Mouse (Mus musculus) cerebellum, adult 8-10 months (tissue): Measurements from ENCODE around the gene Rufy4.

Experiments used
- DNase-seq: peaks from one replicate; pipeline ENCODE4 v3.0.0; 2022

Gene Rufy4

DNA sequence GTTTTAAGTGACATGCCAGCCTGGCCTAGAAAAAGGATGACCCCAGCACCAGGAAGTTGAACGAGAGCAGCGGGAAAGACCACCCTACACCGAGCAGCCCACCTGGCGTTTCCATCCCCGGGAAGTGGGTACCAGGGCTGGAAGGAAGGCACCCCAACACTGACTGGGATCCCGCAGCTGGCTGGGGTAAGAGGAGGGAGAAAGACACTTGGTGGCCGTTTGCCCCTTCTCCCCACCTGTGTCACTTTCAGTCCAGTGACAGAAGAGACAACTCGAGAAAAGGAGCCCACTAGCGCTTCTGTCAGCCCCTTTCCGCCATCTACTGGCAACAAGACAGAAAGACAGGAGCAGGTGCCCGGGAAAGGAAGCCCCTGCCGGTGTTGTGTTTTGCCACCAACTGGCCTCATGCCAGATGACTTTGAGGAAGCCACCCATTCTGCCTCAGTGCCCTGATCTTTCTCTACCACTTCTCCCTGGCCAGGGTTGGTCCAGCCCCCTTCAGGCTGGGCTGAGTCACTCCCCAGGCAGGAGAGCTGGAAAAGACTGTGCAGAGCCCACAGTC, at the start of gene Rufy4:
Rufy4 (plus strand) TSS at position 551 of the 562 bp plus-strand sequence.
- peak; percentile 35 for DNase-seq

DNA sequence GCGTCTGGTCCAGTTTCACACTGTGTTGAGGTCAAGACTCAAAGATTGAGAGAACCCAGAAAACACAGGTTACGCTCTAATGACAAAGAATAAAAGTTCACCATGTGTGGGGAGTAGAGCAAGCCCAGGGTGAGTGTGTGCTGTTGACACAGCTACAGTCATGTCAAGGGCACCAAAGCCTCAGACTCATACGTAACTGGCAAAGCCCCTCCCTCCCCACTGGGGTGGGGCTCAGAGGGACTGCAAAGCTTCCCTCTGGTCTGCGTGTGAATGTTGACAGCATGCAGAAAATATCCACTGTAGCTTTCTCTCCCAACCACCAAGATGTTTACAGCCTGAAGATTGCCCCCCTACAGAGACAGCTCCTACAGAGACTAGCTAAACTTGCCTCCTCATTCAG, 49.1 kb upstream of the Rufy4 start:
- DNase-seq: no peak

DNA sequence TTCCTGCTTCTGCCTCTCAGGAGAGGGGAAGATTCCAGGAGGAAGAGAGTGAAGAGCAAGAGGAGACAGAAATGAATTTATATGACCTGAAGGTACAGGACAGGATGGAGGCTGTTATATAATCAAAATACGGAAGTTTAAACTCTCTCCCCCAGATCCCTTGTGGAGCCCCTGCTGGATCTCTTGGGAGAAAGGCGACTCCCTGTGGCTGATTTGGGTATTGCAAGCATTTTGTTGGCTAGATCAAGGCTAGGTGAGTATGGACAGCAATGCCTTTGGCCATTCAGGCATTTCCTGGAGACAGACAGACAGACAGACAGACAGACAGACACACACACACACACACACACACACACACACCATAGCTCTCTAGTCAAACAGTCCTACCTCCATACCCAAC, 48.0 kb upstream of the Rufy4 start:
- peak; percentile 33 for DNase-seq

DNA sequence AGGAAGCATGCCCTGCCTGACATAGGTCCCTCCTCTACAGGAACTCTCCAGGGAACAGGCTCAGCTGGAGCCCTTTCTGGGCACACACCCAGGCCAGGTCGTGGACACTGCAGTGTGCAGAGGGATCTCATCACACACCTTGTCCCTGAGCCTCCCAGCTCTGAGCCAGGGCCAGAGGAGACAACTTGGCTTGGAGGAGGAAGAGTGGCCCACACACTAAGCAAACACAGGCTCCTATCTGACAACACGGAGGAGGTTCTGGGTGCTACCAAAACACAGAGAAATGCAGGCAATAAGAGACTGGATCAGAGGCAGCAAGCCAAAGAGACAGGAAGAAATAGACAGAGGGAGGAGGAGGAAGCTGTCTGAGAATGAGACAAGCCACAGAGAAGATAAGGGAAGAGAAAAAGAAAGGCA, 43.8 kb upstream of the Rufy4 start:
- DNase-seq: no peak

DNA sequence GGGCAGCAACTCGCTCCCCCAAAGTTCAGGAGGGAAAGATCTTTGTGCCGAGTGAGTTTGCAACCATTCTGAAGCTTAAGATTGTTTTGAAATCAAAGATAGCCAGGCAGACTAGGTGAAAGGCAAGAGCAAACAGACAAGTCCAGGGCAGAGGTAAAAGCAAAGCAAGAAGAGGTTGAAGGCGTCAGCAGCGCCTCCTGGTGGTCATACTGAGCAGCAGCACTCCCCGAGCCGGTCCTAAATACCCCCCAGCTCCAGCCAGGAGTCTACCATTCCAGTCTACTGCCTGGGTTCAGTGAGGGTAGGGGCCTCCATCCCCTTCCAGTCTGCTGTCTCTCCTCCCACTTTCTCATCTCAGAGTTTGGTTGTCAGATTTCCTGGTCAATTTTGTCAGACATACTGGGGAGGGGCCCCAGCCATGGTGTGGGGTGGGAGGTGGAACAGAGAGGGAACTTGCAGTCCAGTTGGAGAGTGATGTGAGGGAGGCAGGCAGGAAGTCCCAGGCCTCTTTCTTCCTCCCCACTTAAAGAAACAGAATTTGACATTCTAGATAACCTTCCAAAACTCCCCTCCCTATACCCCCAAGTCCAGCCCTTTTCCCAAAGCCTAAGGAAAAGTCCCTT, 42.4 kb upstream of the Rufy4 start:
- no peak for DNase-seq

DNA sequence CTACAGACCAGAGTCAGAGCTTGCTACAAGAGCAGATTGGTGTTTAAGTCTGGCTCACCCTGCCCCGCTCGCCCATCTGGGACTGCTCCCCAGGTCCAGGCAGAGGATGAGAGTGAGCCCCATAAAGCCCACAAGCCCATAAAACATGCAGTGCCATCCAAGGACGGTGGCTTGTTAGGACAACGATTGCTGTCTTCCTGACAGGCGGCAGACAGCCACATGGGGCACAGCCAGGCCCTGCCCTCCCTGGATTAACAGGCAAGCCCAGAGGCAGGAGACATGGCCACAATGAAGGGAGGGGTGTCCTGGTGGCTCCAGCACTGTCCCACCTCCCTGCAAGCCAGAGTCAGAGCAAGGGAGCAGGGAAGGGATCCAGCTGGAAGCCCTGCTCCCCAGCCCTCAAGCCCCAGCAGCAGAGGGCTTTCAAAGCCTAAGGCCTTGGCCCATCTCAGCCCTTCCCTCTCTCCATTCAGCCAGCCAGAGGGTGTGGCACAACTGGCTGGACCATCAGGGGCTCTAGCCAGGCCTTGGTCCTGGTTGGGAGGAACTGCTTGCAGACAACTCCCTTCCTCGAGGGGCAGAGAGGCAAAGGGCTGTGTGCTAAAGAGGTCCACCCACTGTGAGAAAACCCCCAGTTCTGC, 41.2 kb upstream of the Rufy4 start:
- no peak for DNase-seq

DNA sequence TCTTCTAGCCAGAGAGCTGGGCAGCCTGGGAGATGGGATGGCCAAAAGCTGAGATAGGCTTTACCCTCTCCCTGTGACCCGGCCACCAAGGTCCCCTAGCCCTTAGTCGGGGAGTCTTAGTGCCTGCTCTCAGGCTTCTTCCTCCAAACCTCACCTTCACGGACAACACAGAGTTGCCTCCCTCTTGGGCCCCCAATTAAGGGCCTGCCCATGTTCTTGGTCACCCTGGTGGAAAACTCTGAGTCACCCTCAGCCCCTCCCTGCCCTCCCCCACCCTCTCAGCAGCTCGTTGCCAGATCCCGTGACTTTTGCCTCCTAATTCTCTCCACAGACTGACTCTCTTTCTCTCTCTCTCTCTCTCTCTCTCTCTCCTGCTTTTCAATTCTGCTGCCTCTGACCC, 40.6 kb upstream of the Rufy4 start:
- no peak for DNase-seq

DNA sequence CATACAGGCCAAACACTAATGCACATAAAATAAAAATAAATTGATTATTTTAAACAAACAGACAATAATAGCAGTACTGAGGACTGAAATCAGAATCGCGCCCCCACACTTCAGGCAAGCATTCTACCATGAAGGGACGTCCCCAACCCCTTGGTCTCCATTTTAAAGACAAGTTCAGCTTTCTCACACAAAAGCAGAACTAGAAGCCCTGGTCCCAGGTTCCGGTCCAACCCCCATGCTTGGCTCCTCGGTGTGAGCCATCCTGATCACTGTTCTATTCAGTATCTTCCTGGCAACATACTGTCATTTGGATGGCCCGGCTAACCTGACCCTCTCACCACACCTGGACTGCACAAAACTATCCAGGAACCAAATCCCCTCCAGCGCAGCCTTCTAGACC, 39.8 kb upstream of the Rufy4 start:
- DNase-seq: no peak

DNA sequence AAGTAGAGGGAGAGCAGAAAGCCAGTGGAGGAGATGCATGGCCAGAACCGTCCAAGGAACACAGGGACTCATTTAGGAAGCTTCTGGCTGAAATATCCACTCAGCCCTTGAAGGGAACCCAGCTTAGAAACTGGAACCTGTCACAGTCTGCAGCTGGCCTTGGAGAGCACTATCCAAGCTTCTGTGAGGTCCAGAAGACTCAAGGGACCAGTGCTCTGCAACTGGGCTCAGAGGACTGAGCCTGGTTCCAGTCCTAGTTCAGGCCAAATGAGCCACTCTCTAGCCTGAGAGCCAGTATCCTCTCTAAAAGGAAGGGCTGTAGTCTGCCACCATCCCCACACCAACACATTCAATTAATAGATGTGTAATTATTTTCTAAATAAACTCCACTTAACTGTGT, 36.8 kb upstream of the Rufy4 start:
- DNase-seq: no peak

DNA sequence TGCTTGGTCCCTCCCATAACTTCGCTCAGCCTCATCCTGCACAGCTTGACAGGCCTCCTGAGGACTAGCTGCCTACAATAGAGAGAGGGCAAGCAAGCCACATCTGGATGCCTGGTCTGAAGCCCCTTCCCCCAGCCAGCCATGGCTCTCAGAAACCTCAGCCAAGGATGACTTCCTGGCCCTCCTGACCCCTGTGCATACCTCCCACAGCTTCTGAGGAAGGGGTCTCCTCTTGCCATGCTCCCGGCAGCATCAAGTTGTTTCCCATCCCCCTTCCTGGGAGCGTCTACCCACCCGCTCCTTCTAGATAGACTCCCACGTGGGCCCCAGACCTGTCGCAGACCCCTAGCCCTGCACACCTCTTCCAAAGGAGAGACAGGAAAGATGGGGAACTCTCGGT, 35.0 kb upstream of the Rufy4 start:
- DNase-seq: no peak

DNA sequence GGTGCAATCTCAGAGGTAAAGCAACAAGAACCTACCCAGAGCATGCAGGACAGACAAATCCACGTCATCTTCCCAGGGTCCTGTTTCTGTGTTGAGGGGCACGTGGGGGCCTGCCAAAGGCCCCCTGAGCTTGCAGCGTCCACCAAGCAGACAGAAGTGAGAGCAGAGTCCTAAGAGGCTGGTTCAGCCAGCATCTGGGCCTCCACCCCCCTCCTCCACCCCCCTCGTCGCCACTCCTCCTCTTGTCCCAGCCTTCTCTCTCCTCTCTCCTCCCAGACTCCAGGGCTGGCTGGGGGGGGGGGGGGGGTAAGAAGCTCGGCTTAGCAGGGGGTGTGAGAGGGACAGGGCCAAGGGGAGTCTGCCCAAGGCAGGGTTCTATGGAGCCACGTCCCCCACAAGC, 34.2 kb upstream of the Rufy4 start:
- no peak for DNase-seq

DNA sequence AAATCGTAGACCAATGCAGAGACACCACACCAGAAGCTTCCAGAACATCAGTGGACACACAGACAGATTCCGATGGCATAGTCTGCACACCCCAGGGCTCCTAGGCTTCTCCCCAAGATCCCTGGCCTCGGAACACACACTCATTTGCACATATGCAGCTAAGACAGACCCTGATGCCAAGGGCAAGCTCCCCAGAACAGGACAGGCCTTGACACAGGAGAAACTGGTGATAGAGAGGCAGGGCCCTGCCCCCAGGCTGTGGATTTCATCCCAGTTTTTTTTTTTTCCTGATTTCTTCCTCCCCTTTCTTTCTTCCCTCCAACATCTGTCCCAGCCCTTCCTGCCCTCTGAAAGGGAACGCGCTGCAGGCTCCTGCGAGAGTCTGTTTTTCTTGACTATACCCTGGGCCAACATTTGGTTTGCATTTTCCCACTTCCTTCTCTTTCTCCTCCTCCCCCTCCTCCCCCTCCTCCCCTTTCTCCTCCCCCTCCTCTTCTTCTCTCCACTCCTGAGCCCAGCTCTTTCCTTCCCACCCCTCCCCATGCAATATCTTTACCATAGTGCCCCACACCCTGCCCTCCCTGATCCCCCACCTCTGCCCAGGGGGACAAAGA, 33.6 kb upstream of the Rufy4 start:
- DNase-seq: no peak

DNA sequence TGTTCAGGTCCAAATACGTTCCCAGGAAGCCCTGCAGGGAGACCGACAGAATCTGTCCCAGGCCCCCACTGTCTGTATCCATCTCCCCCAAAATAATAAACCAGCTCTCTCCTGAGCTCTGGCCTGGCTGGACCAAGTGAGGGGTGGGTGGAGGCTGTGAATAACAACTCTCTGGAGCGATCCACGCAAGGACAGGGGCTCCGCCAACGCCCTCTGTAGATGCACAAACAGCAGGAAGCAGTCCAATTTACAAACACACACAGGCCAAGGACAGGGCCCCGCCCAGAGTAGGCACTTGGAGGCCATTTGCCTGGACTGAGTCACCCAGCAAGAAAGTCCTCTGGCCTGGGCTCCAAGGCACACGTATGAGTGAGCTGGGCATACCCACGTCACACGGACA, 33.1 kb upstream of the Rufy4 start:
- DNase-seq: no peak

DNA sequence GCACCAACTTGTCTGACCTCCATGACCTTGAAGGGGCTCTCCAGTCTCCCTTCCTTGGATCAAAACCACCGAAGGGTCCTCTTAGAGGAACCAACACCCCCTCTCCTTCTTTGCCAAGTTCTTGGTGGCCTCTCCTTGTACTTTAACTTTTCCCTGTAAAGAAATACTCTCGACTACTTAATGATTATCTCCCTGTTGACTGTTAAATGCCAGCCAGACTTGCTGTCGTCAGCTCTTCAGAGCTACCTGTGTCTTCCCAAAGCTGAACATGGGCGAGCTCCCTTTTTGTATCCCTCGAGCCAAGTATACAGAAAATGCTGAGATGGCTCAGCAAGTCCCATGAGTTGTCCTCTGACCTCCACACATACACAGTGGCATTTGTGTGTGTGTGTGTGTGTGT, 31.9 kb upstream of the Rufy4 start:
- DNase-seq: no peak

DNA sequence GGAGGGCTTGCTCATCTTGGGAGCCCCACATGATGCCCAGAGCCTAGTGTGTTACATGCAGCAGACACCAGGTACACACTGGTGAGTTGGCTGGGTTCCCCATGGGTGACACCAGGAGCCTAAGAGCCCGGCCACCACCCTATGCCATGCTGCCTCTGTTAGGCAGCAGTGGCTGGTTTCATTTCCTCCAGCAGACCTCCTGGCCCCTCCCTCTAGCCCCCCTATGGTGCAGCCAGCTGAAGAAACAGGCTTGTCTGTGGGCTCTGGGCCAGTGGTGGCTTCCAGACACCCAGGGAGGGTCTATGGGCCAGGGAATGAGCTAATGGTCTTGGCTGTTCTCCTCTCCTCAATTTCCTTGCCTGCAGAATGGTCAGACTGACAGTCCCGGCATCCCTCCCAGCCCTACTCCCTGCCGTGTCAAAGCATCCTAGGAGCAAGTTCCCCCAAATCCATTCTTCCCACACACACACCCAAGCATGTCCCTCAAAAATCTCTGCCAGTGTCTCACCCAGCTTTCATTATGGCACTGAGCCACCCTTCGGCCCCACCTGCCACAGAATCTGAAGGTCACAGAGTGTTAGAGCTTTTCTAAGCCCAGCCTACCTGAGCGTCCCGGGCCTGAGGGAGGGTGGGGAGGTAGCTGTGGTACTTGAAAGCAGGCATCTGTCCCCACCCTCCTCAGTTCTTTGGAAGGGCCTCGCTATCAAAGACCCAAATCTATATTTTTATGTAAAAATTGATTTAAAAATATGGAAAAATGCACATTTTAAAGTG, 30.7 kb upstream of the Rufy4 start:
- no peak for DNase-seq

DNA sequence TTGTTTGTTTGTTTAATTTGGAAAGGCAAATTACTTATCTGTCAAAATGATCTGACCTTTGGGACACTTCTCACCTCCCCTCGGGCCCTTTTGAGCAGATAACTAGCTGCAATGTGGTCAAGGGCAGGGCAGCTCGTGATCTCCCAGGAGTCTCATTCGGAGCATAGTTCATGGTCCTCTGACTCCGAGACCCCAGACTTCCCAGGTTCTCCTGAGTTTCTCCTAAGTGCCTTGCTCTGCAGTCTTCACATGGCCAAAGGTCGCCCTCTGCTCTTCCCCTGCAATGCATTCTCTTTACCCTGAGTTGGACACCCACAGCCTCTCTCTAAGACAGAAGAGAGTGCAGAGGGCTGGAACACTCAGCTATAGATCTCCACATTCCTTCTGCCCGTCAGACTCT, 30.0 kb upstream of the Rufy4 start:
- no peak for DNase-seq

DNA sequence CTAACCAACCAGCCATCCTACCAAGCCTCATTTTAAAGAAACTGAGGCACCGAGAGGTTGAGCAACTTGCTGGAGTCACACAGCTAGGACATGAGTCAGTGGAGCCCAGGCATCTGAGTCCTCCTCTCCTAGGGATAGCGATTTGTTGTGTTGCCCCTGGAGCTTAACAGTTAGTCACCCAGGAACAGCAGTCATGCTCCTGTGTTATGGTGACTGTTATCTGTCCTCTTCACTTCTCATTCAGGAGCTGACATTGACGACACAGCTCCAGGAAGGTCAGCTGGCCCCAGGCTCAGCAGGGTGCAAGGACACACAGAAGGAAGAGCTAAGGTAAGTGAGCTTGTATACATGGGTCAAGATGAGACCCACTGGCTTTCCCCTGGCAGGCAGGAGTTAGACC, 29.6 kb upstream of the Rufy4 start:
- no peak for DNase-seq

DNA sequence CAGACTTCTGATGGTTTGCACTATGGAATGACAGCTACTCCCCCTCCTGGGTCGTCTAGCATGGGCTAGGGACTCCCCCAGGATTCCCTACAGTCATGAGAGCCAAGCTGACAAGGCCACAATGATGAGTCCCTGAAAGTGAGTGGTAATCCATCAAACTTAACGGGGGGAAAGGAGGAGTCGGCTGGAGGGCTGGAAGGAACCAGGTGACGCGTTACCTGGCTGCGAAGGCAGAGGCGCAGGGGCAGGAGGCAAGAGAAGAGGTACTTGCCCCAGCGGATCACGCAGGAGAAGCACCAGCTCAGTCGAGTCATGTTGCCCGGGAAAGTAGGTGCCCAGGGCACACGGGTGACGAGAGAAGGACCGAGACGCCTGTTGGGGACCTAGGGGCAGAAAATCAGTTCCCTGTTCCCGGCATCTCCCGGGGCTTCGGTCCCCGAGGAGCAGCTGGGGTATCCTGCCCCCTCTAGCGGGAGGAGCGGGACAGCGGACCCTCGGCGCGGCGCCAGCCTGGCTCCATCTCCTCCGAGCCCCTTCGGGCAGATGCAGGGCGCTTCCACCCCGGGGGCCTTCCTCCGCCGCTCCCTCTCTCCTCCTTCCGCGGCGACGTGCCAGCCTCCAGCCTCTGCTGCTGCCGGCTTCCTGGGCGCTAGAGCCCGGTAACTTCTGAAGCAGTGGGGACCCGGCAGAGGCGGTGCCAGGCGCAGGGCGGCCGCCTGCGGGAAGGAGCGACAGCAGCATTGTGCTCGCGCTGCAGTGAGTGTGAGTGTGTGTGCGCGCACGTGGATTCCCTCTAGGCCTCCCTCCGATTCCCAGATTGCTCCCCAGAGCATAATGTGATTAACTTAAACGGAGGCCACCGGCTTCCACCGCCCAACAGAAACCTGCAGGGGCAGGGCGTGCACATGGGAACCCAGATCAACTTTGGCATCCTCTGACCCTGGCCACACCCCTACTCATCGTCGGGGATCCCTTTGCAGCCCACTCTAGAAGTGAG, 27.0 kb upstream of the Rufy4 start:
- DNase-seq: no peak

DNA sequence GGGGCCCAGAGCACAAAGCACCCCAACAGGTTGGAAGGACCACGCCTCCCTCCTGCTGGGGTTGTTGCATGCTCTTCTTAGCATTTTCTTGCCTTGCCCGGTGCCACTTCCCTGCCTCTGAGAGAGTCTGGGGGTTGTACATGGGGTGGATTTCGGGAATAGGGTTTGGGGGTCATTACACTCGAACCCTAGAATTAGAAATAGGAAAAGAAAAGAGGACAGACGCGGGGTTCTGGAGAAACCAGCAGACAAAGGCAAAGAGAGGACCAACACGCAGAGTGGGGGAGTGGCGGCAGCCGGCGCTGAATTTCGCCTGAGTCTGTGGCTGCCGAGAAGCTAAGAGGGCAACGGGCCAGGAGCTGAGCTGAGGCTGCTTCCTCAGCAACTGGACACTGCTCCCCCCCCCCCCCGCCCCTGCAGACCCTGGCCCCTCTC, 26.3 kb upstream of the Rufy4 start:
- DNase-seq: no peak

DNA sequence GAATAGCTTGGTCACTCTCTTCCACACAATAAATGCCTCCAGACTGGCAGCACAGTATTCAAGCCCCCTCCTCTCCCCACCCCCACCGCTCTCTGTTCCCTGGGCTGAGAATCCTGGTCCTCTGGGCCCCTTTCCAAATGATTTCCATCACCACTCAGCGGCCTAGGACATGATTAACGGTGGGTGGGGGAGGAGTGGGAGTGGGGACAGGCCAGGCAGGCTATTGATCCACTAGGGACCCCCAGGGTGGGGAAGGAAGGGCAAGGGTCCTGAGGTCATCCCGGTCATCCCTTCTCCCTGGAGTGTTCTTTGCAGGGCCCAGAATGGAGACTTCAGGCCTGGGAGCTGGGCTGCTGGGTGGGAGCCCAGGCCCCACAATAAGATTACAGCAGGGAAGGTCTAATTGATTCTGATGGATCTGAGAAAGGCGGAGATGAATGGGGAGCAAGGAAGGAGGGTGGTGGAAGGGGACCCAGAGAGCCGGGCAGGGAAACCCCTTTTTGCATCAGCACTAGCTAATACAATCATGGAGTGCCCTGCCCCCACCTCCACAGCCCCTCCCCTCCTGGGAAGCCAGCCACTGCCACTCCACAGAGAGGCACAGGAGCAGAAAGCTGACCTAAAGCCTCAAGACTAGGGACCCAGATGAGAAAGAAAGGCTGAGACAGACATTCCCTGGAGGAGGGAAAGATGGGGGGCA, 21.5 kb upstream of the Rufy4 start:
- no peak for DNase-seq

DNA sequence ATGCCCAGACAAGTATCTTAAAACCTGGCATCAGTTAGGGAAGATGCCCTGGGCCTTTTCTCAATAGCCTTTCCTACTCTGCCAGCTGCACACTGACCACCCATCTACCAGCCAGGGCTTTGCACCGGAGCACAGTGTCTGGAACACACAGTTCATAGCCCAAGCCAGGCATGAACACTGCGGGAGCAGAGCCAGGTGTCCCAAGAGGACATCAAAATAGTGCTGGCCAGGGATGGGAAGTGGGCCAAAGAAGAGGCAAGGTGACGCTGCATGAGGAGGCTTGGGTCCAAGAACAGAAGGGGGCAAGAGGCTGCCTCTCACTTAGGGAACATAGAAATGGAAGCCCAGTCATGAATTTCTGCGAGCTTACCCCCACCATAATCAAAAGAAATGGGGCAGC, 19.7 kb upstream of the Rufy4 start:
- DNase-seq: no peak

DNA sequence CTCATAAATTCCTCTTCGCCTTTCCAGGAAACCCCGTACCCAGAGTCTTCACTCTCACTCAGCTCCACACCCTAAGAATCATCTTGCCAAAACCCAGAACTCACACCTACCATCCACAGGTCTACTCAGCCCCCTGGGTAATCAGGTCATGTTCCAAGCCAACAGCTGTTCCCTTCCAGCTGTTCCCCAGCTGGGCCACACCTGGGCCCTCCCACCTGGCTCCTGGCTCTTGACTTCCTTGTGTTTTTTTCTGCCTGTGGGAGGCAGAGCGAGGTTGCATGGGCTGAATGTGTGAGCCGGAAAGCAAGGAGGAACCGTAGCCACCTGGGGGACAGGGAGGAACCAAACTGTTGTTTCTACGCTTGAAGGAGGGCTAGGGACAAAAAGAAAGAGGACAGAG, 19.1 kb upstream of the Rufy4 start:
- no peak for DNase-seq
